Mouse (Mus musculus): ENCODE results near the gene Sec14l5. TPM values are rescaled to one million over a fixed set of nuclear protein-coding genes. Genes with fewer than 3 reads are reported as not detected.

Sec14l5 gene
- polyA plus RNA-seq (2016; fragmentation: Nextera tagmentation; extraction: Ambion mirVana): 1.3 TPM in 2 replicates

GRCm38 (mm10) chr16:5147037-5147385 is at the start of gene Sec14l5:
Sec14l5 (plus strand) TSS chr16:5147109.
- Histone ChIP-seq H3K4me3 (peak within 1 kb of the TSS; percentile 44), H3K4me2 (replicated peaks) (peak within 1 kb of the TSS; percentile 58), H3K9me3 (no peaks in the 10 kb centered on the region), H3K9ac (replicated peaks) (peak within 1 kb of the TSS; percentile 31), H3K4me1 (peaks cover 20% of the 10 kb centered on the region), H3K27ac (replicated peaks) (no peak within 1 kb of the TSS), H3K27me3 (peaks cover 38% of the 10 kb centered on the region), H3K36me3 (no peaks in the 10 kb centered on the region)
- ATAC-seq (ENCODE audit: low FRiP score, low read depth): no peak
- 19% methylated on average over 13 of the region's 13 CpGs for WGBS

- WGBS: 78% methylated on average over 6 of the region's 6 CpGs
- Histone ChIP-seq H3K4me1 (no peaks in the 10 kb centered on the region), H3K27me3 (no peaks in the 10 kb centered on the region), H3K9ac (replicated peaks) (no peak overlapping the region), H3K36me3 (no peaks in the 10 kb centered on the region), H3K4me2 (replicated peaks) (no peak overlapping the region), H3K27ac (replicated peaks) (no peak overlapping the region), H3K4me3 (no peak overlapping the region), H3K9me3 (no peaks in the 10 kb centered on the region)
- ATAC-seq (ENCODE audit: low FRiP score, low read depth): no peak
Measured at GRCm38 (mm10) chr16:5101000-5101399, 45.9 kb upstream of the Sec14l5 start.

- H3K27ac ChIP-seq (replicated peaks): no peak overlapping the region
- no peaks in the 10 kb centered on the region for H3K9me3 ChIP-seq
- H3K27me3 ChIP-seq: no peaks in the 10 kb centered on the region
- H3K9ac ChIP-seq (replicated peaks): no peak overlapping the region
- ATAC-seq (ENCODE audit: low FRiP score, low read depth): no peak
- WGBS: 82% methylated on average over 7 of the region's 7 CpGs
- H3K4me3 ChIP-seq: no peak overlapping the region
- H3K36me3 ChIP-seq: no peaks in the 10 kb centered on the region
- no peak overlapping the region for H3K4me2 ChIP-seq (replicated peaks)
- no peaks in the 10 kb centered on the region for H3K4me1 ChIP-seq
Measured at GRCm38 (mm10) chr16:5109877-5110276, 37.0 kb upstream of the Sec14l5 start.

GRCm38 (mm10) chr16:5111021-5111420 is 35.9 kb upstream of the Sec14l5 start:
- no peak for ATAC-seq (ENCODE audit: low FRiP score, low read depth)
- no peaks in the 10 kb centered on the region for H3K27me3 ChIP-seq
- no peak overlapping the region for H3K27ac ChIP-seq (replicated peaks)
- H3K4me1 ChIP-seq: no peaks in the 10 kb centered on the region
- H3K4me3 ChIP-seq: no peak overlapping the region
- no peak overlapping the region for H3K9ac ChIP-seq (replicated peaks)
- 94% methylated on average over 3 of the region's 3 CpGs for WGBS
- H3K4me2 ChIP-seq (replicated peaks): no peak overlapping the region
- H3K9me3 ChIP-seq: no peaks in the 10 kb centered on the region
- no peaks in the 10 kb centered on the region for H3K36me3 ChIP-seq

GRCm38 (mm10) chr16:5113002-5113550 is 33.8 kb upstream of the Sec14l5 start:
- no peak overlapping the region for H3K27ac ChIP-seq (replicated peaks)
- H3K27me3 ChIP-seq: no peaks in the 10 kb centered on the region
- no peak overlapping the region for H3K4me3 ChIP-seq
- no peak overlapping the region for H3K4me2 ChIP-seq (replicated peaks)
- no peak for ATAC-seq (ENCODE audit: low FRiP score, low read depth)
- H3K9ac ChIP-seq (replicated peaks): no peak overlapping the region
- WGBS: 81% methylated on average over 4 of the region's 4 CpGs
- H3K36me3 ChIP-seq: no peaks in the 10 kb centered on the region
- no peaks in the 10 kb centered on the region for H3K4me1 ChIP-seq
- H3K9me3 ChIP-seq: no peaks in the 10 kb centered on the region

- Histone ChIP-seq H3K27ac (replicated peaks) (no peak overlapping the region), H3K4me2 (replicated peaks) (no peak overlapping the region), H3K9ac (replicated peaks) (no peak overlapping the region), H3K9me3 (no peaks in the 10 kb centered on the region), H3K27me3 (no peaks in the 10 kb centered on the region), H3K36me3 (no peaks in the 10 kb centered on the region), H3K4me1 (no peaks in the 10 kb centered on the region), H3K4me3 (no peak overlapping the region)
- no peak for ATAC-seq (ENCODE audit: low FRiP score, low read depth)
- WGBS: 78% methylated on average over 2 of the region's 2 CpGs
Measured at GRCm38 (mm10) chr16:5113582-5113981, 33.3 kb upstream of the Sec14l5 start.

GRCm38 (mm10) chr16:5119385-5119784 is 27.5 kb upstream of the Sec14l5 start:
- Histone ChIP-seq H3K9me3 (no peaks in the 10 kb centered on the region), H3K4me1 (no peaks in the 10 kb centered on the region), H3K4me3 (no peak overlapping the region), H3K9ac (replicated peaks) (no peak overlapping the region), H3K4me2 (replicated peaks) (no peak overlapping the region), H3K36me3 (no peaks in the 10 kb centered on the region), H3K27ac (replicated peaks) (no peak overlapping the region), H3K27me3 (peaks cover 12% of the 10 kb centered on the region; the same call in 1 of the 2 replicates)
- ATAC-seq (ENCODE audit: low FRiP score, low read depth): no peak
- 82% methylated on average over 4 of the region's 4 CpGs for whole genome bisulfite sequencing

GRCm38 (mm10) chr16:5119845-5120244 is 27.1 kb upstream of the Sec14l5 start:
- no peak for ATAC-seq (ENCODE audit: low FRiP score, low read depth)
- WGBS: 83% methylated on average over 4 of the region's 4 CpGs

GRCm38 (mm10) chr16:5123476-5123875 is 23.4 kb upstream of the Sec14l5 start:
- no peak overlapping the region for H3K9ac ChIP-seq (replicated peaks)
- no peaks in the 10 kb centered on the region for H3K36me3 ChIP-seq
- no peak overlapping the region for H3K4me2 ChIP-seq (replicated peaks)
- H3K4me3 ChIP-seq: no peak overlapping the region
- WGBS: 81% methylated on average over 6 of the region's 6 CpGs
- no peak overlapping the region for H3K27ac ChIP-seq (replicated peaks)
- H3K27me3 ChIP-seq: peaks cover 24% of the 10 kb centered on the region
- no peaks in the 10 kb centered on the region for H3K4me1 ChIP-seq
- ATAC-seq (ENCODE audit: low FRiP score, low read depth): no peak
- no peaks in the 10 kb centered on the region for H3K9me3 ChIP-seq

More at GRCm38 (mm10) chr16:5119845-5120244, 27.1 kb upstream of the Sec14l5 start:
- H3K9ac ChIP-seq (replicated peaks): no peak overlapping the region
- no peak overlapping the region for H3K4me3 ChIP-seq
- H3K27me3 ChIP-seq: peaks cover 12% of the 10 kb centered on the region; the same call in 1 of the 2 replicates
- H3K27ac ChIP-seq (replicated peaks): no peak overlapping the region
- no peaks in the 10 kb centered on the region for H3K4me1 ChIP-seq
- H3K9me3 ChIP-seq: no peaks in the 10 kb centered on the region
- no peaks in the 10 kb centered on the region for H3K36me3 ChIP-seq
- no peak overlapping the region for H3K4me2 ChIP-seq (replicated peaks)

- H3K36me3 ChIP-seq: no peaks in the 10 kb centered on the region
- peaks cover 77% of the 10 kb centered on the region for H3K27me3 ChIP-seq
- no peak overlapping the region for H3K4me3 ChIP-seq
- H3K9me3 ChIP-seq: no peaks in the 10 kb centered on the region
- no peak overlapping the region for H3K4me2 ChIP-seq (replicated peaks)
- no peak for ATAC-seq (ENCODE audit: low FRiP score, low read depth)
- H3K27ac ChIP-seq (replicated peaks): no peak overlapping the region
- peaks cover 5% of the 10 kb centered on the region; the same call in 1 of the 2 replicates for H3K4me1 ChIP-seq
- H3K9ac ChIP-seq (replicated peaks): no peak overlapping the region
- 52% methylated on average over 2 of the region's 2 CpGs for WGBS
Measured at GRCm38 (mm10) chr16:5130196-5130595, 16.7 kb upstream of the Sec14l5 start.

- no peak overlapping the region for H3K9ac ChIP-seq (replicated peaks)
- peaks cover 77% of the 10 kb centered on the region for H3K27me3 ChIP-seq
- ATAC-seq (ENCODE audit: low FRiP score, low read depth): no peak
- H3K9me3 ChIP-seq: no peaks in the 10 kb centered on the region
- H3K4me2 ChIP-seq (replicated peaks): no peak overlapping the region
- H3K36me3 ChIP-seq: no peaks in the 10 kb centered on the region
- 15% methylated on average over 4 of the region's 4 CpGs for WGBS
- no peak overlapping the region for H3K27ac ChIP-seq (replicated peaks)
- no peak overlapping the region for H3K4me3 ChIP-seq
- peaks cover 5% of the 10 kb centered on the region; the same call in 1 of the 2 replicates for H3K4me1 ChIP-seq
Measured at GRCm38 (mm10) chr16:5130766-5131165, 16.1 kb upstream of the Sec14l5 start.

GRCm38 (mm10) chr16:5131251-5131922 is 15.5 kb upstream of the Sec14l5 start:
- H3K9ac ChIP-seq (replicated peaks): no peak overlapping the region
- WGBS: 4% methylated on average over 25 of the region's 25 CpGs
- peaks cover 5% of the 10 kb centered on the region; the same call in 1 of the 2 replicates for H3K4me1 ChIP-seq
- no peaks in the 10 kb centered on the region for H3K36me3 ChIP-seq
- H3K27me3 ChIP-seq: peaks cover 77% of the 10 kb centered on the region
- H3K27ac ChIP-seq (replicated peaks): no peak overlapping the region
- no peak for ATAC-seq (ENCODE audit: low FRiP score, low read depth)
- H3K4me3 ChIP-seq: no peak overlapping the region
- no peaks in the 10 kb centered on the region for H3K9me3 ChIP-seq
- H3K4me2 ChIP-seq (replicated peaks): no peak overlapping the region
